Mouse (Mus musculus) embryonic fibroblast, embryonic 13.5 days (primary cell): ENCODE results near the gene Kalrn.

Experiments
- CTCF ChIP-seq: IDR thresholded peaks from 2 replicates; pipeline ENCODE4 v1.5.1; 2011; ENCODE audit warnings: mild to moderate bottlenecking, control low read depth, low read length, moderate library complexity, borderline replicate concordance; ENCODE audit not compliant: insufficient read depth
- POLR2A ChIP-seq: IDR thresholded peaks from 2 replicates; pipeline ENCODE4 v1.6.1; 2011; ENCODE audit warnings: low read depth, mild to moderate bottlenecking, control low read depth, low read length, moderate library complexity

DNA sequence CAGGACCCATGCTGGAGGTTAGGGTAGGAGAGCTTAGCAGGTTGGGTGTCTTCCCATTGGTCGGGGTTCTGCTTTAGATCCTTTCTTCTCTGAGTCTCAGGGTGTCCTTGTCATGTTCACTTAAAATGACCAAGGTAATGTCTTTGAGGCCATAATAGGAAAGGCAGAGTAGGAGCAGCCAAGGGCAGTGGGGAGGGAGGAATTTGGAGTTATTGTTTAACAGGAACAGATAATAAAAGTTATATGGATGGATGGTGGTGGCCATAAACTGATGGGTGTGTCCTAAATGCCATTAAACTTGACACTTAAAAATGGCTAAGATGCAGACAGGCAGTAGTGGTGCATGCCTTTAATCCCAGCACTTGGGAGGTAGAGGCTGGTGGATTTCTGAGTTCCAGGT is 584.2 kb downstream of the Kalrn start:
- TF ChIP-seq POLR2A (no peak), CTCF (no peak)
